Mouse (Mus musculus) olfactory bulb, adult 2 months (tissue): Measurements from ENCODE around the gene Crybg3. TPM values are rescaled to one million over a fixed set of nuclear protein-coding genes. Genes with fewer than 3 reads are reported as not detected.

Experiments
- H3K27ac ChIP-seq: fragments of 200-500 bp; 2 replicates; pipeline ENCODE4 v1.5.1; 2012; ENCODE audit warnings: low read depth, low read length; ENCODE audit not compliant: insufficient read depth
- H3K4me1 ChIP-seq: fragments of 200-500 bp; 2 replicates; pipeline ENCODE4 v1.6.1; 2012; ENCODE audit warnings: low read length; ENCODE audit not compliant: control insufficient read depth, insufficient read depth
- H3K4me3 ChIP-seq: fragments of 200-500 bp; 2 replicates; pipeline ENCODE4 v1.5.1; 2012; ENCODE audit warnings: mild to moderate bottlenecking, low read depth, low read length, moderate library complexity; ENCODE audit not compliant: insufficient read depth
- CTCF ChIP-seq: fragments of 200-500 bp; IDR thresholded peaks from 2 replicates; pipeline ENCODE4 v1.5.1; 2012; ENCODE audit warnings: low read depth, mild to moderate bottlenecking, low read length, moderate library complexity; ENCODE audit not compliant: insufficient read depth
- POLR2A ChIP-seq: fragments of 200-500 bp; IDR thresholded peaks from 2 replicates; pipeline ENCODE4 v1.6.1; 2012; ENCODE audit warnings: mild to moderate bottlenecking, low read depth, low read length, moderate library complexity; ENCODE audit not compliant: insufficient read depth
- WGBS: fragments of 180-500 bp; shearing (Covaris S2); methylation state at CpG from one replicate; pipeline ENCODE4 v1.1.7; 2018; 5-methylcytosine and 5-hydroxymethylcytosine counted together
- polyA plus RNA-seq: library from polyadenylated mRNA; stranded (reverse); fragments of >200 nt; gene quantifications from 2 replicates; pipeline ENCODE4 v1.2.4, GENCODE M21; 2012; ENCODE audit warnings: low replicate concordance; ENCODE audit not compliant: missing spikeins, insufficient read depth, insufficient read length

Gene Crybg3
- polyA plus RNA-seq, 1 experiment: not detected

DNA sequence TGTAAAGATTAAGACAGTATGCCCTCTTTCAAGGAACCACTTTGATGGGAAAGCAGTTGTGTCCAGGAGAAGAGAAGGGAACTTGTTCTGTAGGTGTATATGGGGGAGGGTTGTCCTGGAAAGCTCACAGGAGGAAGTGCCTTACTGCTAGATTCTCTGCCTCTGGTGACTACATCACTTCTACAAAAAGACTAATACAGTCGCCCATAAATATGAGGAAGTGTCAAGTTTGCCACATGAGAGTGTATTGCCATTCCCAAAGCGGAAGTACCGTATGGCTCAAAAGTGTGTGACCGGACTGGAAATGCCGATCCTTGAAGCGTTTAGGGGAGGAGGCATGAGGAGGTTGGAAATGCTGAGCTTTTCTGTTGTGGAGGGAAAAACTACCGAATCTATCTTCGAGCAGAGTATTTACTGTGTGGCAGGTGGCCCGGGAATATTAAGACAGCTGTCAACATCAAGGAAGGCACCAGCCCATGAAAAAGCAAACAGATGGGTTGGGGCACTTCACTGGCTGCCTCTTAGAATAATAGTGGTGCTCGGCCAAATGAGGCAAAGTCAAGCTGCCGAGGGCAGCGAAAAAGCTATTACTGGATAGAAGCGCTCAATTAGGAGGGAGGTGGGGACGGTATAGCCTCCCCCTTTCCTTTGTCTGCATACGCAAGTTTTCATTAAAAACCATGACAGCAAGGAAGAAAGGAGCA, 3.5 kb upstream of the Crybg3 start:
- Histone ChIP-seq H3K27ac (no peak overlapping the region), H3K4me1 (peaks cover 7% of the 10 kb centered on the region; the same call in 1 of the 2 replicates), H3K4me3 (no peak overlapping the region)
- TF ChIP-seq CTCF (no peak), POLR2A (no peak)
- 36% methylated on average over 15 of the region's 15 CpGs for WGBS

GRCm38 (mm10) chr16:59599411-59600265, 1.1 kb downstream of the Crybg3 start:
- Histone ChIP-seq H3K27ac (no peak overlapping the region; the same call in 1 of the 2 replicates), H3K4me1 (peaks cover 7% of the 10 kb centered on the region; the same call in 1 of the 2 replicates), H3K4me3 (peak overlapping the region; percentile 62)
- 54% methylated on average over 17 of the region's 17 CpGs for WGBS
- TF ChIP-seq CTCF (no peak), POLR2A (no peak)

DNA sequence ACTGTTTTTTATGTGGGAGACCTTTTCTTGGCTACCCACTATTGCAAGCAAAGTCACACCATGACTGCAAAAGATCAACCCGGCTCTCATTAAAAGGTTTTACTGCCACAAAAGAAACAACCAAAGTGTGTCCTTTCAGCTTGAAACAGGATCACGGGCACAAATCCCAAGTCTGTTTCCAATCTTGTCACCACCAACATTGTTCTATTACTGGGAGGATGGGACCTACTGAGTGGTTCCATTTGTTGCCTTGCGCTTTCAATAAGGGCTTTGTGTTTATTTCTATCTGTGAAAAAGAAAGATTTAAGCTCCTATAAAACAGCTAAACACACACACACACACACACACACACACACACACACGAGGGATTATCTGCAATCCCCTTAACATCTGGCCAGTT, 1.8 kb downstream of the Crybg3 start:
- 64% methylated on average over 4 of the region's 4 CpGs for WGBS
- Histone ChIP-seq H3K27ac (no peak overlapping the region; the same call in 1 of the 2 replicates), H3K4me1 (peaks cover 7% of the 10 kb centered on the region; the same call in 1 of the 2 replicates), H3K4me3 (no peak overlapping the region)
- TF ChIP-seq CTCF: no peak

DNA sequence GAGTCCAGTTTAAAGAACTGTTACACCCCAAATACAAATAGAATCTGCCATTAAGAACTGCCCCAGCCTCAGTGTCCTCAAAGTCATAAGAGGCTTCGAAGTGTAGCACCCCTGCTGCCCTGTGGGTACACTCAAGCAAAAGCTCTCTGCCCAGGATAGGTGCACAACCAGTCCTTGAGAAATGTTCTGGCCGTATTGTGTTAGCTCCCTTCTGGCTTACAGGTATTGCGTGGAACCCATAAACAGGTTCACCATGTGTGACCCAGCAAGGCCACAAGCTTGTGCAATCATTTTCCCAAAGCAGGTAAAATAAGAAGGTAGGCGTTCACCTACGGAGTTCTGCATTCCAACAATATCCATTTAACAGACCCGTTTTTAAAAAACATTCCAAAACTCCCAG, 3.5 kb downstream of the Crybg3 start:
- Histone ChIP-seq H3K27ac (no peak overlapping the region), H3K4me3 (no peak overlapping the region), H3K4me1 (peaks cover 7% of the 10 kb centered on the region; the same call in 1 of the 2 replicates)
- 94% methylated on average over 6 of the region's 6 CpGs for WGBS
- TF ChIP-seq CTCF (no peak), POLR2A (no peak)

DNA sequence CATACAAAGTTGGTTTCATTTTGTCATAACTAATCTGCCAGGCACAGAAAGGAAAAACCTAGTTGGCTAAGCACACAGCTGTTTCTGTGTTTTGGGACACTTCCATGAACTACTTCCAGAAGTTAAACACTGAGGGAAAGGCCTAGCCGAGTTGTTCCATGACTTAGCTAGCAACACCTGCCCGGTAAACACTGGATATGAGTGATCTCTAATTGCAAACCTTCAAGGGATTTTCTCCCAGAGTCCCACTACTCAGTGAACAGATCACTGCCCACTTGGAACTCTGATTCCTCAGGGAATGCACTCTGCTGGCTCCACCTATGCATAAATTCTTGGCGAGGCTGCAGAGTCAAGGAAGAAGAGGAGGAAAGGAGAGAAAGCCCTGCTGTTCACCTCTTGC, 6.1 kb downstream of the Crybg3 start:
- Histone ChIP-seq H3K4me1 (no peaks in the 10 kb centered on the region), H3K4me3 (no peak overlapping the region), H3K27ac (no peak overlapping the region)
- 71% methylated on average over 3 of the region's 3 CpGs for WGBS
- no peak for TF ChIP-seq CTCF
- TF ChIP-seq POLR2A: no peak

DNA sequence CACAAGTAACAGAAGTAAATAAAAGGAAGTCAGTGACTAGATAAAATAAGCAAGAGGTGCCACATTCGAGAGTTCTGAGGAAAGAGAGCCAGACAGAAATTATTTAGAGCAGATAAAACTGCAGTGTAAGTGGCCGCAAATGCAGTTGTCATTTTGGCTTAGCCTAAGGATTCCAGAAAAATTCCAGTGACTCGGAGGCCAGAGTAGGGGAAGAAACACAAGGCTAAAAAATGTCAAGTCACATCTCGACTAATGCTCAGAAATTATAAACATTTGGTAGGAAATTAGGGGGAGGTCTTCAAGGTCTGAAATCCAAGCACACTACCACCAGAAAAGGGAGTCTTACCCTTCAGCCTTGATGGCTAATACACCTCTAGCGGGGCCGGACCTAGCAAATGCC, 10.0 kb downstream of the Crybg3 start:
- no peak overlapping the region for H3K27ac ChIP-seq
- WGBS: 87% methylated on average over 6 of the region's 6 CpGs
- H3K4me3 ChIP-seq: no peak overlapping the region
- TF ChIP-seq POLR2A (no peak), CTCF (no peak)
- H3K4me1 ChIP-seq: 0 out of 2 replicates have a peak, but pooled peaks cover 11% of the 10 kb centered on the region

DNA sequence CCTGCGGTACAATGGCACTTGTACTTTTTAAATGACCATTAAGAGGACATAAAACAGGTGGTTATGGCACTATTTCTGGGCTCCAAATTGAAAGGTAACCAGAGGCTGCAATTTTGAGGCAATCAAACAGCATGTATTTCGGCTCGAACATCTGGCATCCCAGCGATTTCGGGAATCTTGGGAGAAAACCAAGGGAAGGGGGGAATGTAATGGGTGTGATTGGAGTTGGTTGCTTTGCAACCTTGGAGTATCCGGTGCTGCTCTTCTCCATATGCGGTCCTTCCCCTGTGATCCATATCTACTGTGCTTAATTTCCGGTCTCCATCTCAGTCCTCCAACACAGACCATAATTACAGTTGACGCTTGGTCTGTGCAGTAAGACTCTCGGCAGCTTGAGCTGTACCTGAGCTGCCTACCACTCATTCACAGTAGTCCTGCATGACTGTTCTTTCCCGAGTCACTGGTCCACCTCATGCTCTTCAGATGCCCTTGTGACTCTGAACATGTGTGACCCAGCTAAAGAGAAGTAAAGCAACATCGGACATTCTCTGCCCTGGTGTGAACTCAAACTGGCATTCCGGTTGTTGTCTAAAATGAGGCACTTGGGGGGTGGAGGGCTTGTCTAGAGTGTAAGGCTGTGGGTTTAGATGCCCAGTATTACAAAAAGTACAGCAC, 12.3 kb downstream of the Crybg3 start:
- WGBS: 87% methylated on average over 13 of the region's 13 CpGs
- no peak overlapping the region for H3K27ac ChIP-seq
- TF ChIP-seq CTCF (no peak), POLR2A (no peak)
- H3K4me1 ChIP-seq: 0 out of 2 replicates have a peak, but pooled peaks cover 11% of the 10 kb centered on the region
- H3K4me3 ChIP-seq: no peak overlapping the region

DNA sequence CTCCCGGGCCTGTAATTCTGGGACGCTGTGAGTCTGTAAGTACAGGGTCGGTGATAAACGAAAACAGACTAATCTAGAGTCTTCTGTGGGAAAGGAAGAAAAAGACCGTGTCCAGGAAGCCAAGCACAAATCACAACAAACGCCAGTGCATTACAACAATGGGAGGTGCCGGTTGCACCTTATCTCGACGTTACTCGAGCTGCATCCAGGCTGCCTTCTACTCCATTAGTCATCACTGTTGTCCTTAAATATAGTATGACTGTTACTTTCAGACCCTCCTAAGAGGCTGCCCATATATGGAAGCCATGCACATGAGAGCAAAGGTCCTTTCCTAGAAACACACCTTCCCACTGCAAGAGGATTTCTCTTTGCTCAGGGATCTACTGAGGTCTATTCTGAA, 13.0 kb downstream of the Crybg3 start:
- no peak overlapping the region for H3K4me3 ChIP-seq
- no peak for TF ChIP-seq POLR2A
- no peak for TF ChIP-seq CTCF
- WGBS: 59% methylated on average over 10 of the region's 10 CpGs
- H3K4me1 ChIP-seq: 0 out of 2 replicates have a peak, but pooled peaks cover 11% of the 10 kb centered on the region
- H3K27ac ChIP-seq: no peak overlapping the region

DNA sequence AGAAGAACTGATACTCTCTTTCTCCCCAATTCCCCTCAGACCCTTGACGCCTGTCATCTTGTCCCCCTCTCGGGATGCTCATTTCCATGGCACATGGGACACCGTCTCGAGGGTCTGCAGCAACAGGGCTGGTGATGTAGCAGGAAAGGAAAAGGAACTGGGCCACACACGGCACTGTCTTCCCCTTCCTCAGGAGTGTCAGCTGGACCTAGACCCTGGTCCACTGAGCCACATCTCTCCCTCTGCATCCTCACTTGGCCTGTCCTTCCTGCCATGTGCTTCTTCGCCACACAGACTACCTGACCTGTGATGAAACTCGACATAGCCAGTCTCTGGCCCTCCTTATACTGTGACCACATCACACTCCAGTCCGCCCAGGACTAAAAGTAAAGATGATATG, 13.9 kb downstream of the Crybg3 start:
- Histone ChIP-seq H3K4me3 (no peak overlapping the region), H3K27ac (no peak overlapping the region), H3K4me1 (0 out of 2 replicates have a peak, but pooled peaks cover 11% of the 10 kb centered on the region)
- TF ChIP-seq POLR2A (no peak), CTCF (no peak)
- 95% methylated on average over 8 of the region's 8 CpGs for WGBS
